Mouse (Mus musculus) liver, embryonic 12.5 days (tissue): ENCODE results near the gene Il4ra. TPM values are rescaled to one million over a fixed set of nuclear protein-coding genes. Genes with fewer than 3 reads are reported as not detected.

Experiments used
- ATAC-seq: fragments of 200-750 bp; cut with Nextera tagmentation; 2 replicates; pipeline ENCODE4 v1.8.0; 2017; ENCODE audit warnings: moderate number of reproducible peaks, mild to moderate bottlenecking, moderate library complexity
- H3K27ac ChIP-seq: fragments of 300-500 bp; sonication (generic); 2 replicates; pipeline ENCODE4 v1.5.1; 2016; ENCODE audit warnings: mild to moderate bottlenecking
- H3K27me3 ChIP-seq: fragments of 300-500 bp; sonication (generic); replicated peaks from 2 replicates; pipeline ENCODE4 v1.6.1; 2016; ENCODE audit warnings: mild to moderate bottlenecking, moderate library complexity
- H3K36me3 ChIP-seq: fragments of 300-500 bp; sonication (generic); 2 replicates; pipeline ENCODE4 v1.6.1; 2016; ENCODE audit warnings: mild to moderate bottlenecking, moderate library complexity
- H3K4me1 ChIP-seq: fragments of 300-500 bp; sonication (generic); 2 replicates; pipeline ENCODE4 v1.6.1; 2016
- H3K4me2 ChIP-seq: fragments of 300-500 bp; sonication (generic); 2 replicates; pipeline ENCODE4 v1.6.1; 2016; ENCODE audit warnings: mild to moderate bottlenecking, moderate library complexity
- H3K4me3 ChIP-seq: fragments of 300-500 bp; sonication (generic); 2 replicates; pipeline ENCODE4 v1.5.1; 2016; ENCODE audit warnings: mild to moderate bottlenecking, moderate library complexity
- H3K9ac ChIP-seq: fragments of 300-500 bp; sonication (generic); 2 replicates; pipeline ENCODE4 v1.6.1; 2016; ENCODE audit warnings: mild to moderate bottlenecking, moderate library complexity
- H3K9me3 ChIP-seq: fragments of 300-500 bp; sonication (generic); replicated peaks from 2 replicates; pipeline ENCODE4 v1.6.1; 2016; ENCODE audit warnings: mild to moderate bottlenecking, moderate library complexity
- WGBS: fragments of 180-500 bp; shearing (Covaris S2); methylation state at CpG from one replicate; pipeline ENCODE4 v1.1.7; 2016; ENCODE audit not compliant: insufficient replicate concordance; 5-methylcytosine and 5-hydroxymethylcytosine counted together
- polyA plus RNA-seq: library from polyadenylated mRNA; unstranded; fragments of >200 nt; fragmentation: Nextera tagmentation; extraction: Ambion mirVana; gene quantifications from 2 replicates; pipeline ENCODE4 v1.2.1, GENCODE M21; 2016

Il4ra gene
- polyA plus RNA-seq, 1 experiment from 2014 or later: 4.1 TPM

DNA sequence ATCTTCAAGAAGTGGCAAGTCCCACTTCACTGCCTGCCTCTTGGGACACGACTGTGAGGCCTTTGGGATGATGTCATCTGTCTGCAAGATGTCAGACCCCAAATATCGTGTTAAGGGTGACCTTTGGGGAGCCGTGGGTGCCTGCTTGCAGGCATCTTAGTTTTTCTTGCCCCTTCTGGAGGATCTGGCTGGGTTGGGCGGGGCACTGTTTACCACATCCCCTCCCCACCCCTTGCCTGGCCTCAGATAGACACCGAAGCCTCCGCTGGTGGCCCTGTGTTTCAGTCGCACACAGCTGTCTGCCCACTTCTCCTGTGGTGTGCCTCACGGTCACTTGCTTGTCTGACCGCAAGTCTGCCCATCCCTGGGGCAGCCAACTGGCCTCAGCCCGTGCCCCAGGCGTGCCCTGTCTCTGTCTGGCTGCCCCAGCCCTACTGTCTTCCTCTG is 51.3 kb downstream of the Il4ra start, which contains the start of gene Il21r:
Gene Il21r, plus strand, starts transcription at position 245 of the 447 bp plus-strand sequence.
- Histone ChIP-seq H3K36me3 (no peaks in the 10 kb centered on the region), H3K4me1 (peaks cover 22% of the 10 kb centered on the region), H3K4me2 (peak within 1 kb of the TSS; percentile 19; the same call in 1 of the 2 replicates), H3K27ac (no peak within 1 kb of the TSS), H3K9ac (no peak within 1 kb of the TSS), H3K4me3 (no peak within 1 kb of the TSS), H3K27me3 (peaks cover 14% of the 10 kb centered on the region; the same call in 1 of the 2 replicates), H3K9me3 (no peaks in the 10 kb centered on the region)
- WGBS: 23% methylated on average over 11 of the region's 11 CpGs
- peak; percentile 37; the same call in 1 of the 2 replicates for ATAC-seq

DNA sequence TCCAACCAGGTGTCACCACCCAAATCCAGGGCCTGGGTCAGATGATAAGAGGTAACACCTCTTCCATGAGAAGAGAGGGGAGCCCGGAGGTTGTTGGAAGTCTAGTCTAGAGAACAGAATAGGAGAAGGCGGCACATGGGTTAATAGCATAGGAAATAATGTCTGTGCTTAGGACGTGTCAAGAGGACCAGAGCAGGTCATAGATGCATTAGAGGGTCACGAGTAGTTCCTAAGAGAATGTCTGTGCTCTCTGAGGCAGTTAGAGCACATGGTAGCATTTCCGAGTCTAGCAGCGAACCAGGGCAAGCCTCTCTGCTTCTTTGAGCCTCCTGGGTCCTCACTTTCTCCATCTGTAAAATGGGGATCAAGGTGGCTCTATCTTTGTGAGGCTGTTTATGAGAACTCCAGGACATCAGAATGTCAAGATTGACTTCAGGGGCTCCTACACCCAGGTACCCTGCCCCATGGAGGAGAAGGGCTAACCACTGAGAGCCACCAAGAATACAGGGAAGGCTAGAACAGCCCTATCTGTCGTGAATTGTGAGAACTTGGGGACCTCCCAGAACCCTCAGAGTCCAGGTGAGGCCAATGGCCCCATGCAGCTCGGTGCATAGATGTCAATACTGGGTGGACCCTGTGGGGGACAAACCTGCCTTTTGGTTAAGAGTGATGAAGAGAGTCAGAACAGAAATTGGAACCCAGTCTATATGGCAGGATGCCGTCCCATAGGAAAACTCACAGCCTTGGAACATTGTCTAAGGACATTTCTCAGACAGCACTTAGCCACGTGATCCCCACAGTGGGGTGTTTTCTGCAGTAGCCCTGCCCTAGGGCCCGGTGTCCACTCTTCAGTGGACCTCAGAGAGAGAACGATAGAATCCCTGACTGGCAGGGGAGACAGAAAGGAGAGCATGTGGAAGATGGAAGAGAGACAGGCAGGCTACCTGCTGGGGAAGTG is 52.7 kb downstream of the Il4ra start:
- Histone ChIP-seq H3K9me3 (no peaks in the 10 kb centered on the region), H3K9ac (no peak overlapping the region), H3K4me2 (no peak overlapping the region), H3K36me3 (no peaks in the 10 kb centered on the region), H3K4me1 (peaks cover 22% of the 10 kb centered on the region), H3K27ac (no peak overlapping the region), H3K27me3 (peaks cover 14% of the 10 kb centered on the region; the same call in 1 of the 2 replicates), H3K4me3 (no peak overlapping the region)
- WGBS: 64% methylated on average over 12 of the region's 12 CpGs
- ATAC-seq: no peak

DNA sequence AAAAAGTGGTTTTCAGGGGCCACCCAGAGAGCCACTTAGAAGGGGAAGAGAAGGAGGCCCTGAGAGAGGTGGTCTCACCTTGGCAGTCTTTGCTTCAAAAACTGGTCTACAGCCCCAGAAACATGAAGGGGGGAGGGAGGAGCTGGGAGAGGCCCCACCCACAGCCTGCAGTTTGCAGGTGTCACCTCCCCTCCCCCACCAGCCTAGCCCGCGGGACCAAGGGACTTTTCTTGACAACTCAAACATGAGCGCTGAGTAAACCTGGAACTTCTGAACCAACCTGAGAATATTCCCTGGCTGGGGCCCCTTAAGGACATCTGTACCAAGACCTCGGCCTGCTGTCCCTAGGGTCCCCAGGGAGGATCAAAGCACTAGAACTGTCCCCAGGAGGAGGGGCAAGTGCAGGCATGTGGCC is 53.8 kb downstream of the Il4ra start:
- ATAC-seq: no peak
- WGBS: 43% methylated on average over 4 of the region's 4 CpGs
- Histone ChIP-seq H3K27me3 (peaks cover 11% of the 10 kb centered on the region; the same call in 1 of the 2 replicates), H3K27ac (no peak overlapping the region), H3K9ac (no peak overlapping the region), H3K4me3 (no peak overlapping the region), H3K9me3 (no peaks in the 10 kb centered on the region), H3K4me2 (no peak overlapping the region), H3K4me1 (peaks cover 18% of the 10 kb centered on the region), H3K36me3 (no peaks in the 10 kb centered on the region)

DNA sequence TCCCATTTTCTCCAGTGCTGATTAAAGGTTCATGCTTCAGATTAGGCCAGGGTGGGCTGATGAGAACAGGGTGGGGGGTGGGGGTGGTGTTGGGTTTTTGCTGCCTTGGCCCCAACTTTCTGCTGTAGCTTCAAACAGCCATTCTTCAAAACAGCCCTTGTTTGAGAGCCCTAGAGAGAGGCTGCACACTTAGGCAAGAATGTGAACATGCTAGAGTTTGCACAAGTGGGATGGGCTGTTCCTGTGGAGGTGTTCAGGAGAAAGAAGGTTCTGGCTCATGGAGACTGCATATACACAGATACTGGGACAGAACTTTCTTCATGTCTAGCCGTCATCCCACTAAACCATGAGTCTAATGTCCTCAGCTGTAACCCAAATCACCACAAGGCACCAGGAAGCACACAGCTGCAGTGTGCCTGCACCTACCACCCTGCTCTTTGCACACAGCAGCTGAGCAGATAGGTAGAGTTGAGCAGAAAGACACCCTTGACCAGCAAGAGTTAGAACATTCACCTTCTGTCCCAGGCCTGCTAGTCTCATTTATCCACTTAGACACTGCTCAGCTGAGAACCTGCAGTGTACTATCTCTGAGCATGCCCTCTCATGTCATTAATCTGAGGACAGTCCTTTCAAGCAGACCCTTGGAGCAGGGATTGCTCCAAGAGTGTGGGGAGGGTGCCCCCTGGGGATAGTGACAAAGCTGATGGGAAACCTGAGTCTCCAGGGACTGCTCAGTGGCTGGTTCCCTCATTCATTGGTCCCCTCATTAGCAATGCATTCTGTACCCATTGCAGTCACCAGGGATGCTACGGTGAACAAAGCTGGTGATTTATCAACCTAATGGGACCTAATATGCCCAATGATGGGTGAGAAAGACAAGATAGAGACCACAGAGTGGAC is 54.6 kb downstream of the Il4ra start:
- Histone ChIP-seq H3K9ac (no peak overlapping the region), H3K9me3 (no peaks in the 10 kb centered on the region), H3K36me3 (no peaks in the 10 kb centered on the region), H3K4me2 (no peak overlapping the region), H3K4me3 (no peak overlapping the region), H3K27ac (no peak overlapping the region), H3K4me1 (peaks cover 12% of the 10 kb centered on the region), H3K27me3 (peaks cover 11% of the 10 kb centered on the region; the same call in 1 of the 2 replicates)
- ATAC-seq: no peak
- WGBS: 69% methylated on average over 2 of the region's 2 CpGs

DNA sequence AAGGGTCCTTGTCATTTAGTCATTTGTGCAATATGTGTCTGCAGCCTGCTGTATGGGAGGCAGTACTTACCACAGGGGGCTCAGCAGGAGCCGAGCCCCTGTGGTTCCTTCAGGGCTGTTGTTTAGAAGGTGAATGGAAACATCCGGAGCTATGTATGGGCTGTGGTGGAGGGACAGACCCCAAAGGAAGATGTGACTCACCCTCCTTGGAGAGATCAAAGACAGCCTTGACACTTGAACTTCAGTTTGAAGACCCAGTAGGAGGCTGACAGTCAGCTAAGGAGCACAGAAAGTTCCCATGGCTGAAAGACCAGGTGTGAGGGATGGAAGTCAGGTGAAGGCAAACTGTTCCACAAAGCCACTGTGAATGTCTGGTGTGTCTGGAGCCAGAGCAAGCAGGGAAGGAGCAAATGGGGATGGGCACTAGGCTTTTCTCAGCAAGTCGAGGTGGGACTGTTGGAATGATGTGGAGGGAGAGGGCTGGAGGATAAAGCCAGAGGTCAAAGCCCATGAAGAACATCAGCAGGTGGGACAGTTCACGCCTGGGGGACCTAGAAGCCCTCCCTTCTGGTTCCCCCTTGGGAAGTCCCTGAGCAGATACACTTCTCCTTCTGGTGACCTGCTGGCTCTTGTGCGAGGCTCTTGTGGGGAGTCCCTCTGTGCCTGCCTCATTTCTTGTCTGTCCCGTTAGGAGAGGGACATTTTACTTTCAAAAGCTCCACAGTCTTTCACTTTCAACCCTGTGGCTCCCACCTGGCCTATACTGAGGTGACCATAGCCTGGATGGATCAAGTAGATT is 55.7 kb downstream of the Il4ra start:
- no peaks in the 10 kb centered on the region for H3K9me3 ChIP-seq
- peaks cover 11% of the 10 kb centered on the region; the same call in 1 of the 2 replicates for H3K27me3 ChIP-seq
- H3K4me3 ChIP-seq: no peak overlapping the region
- H3K9ac ChIP-seq: no peak overlapping the region
- H3K4me1 ChIP-seq: peaks cover 12% of the 10 kb centered on the region
- WGBS: 30% methylated on average over 6 of the region's 6 CpGs
- no peak overlapping the region for H3K4me2 ChIP-seq
- no peak overlapping the region for H3K27ac ChIP-seq
- no peak for ATAC-seq
- H3K36me3 ChIP-seq: no peaks in the 10 kb centered on the region

DNA sequence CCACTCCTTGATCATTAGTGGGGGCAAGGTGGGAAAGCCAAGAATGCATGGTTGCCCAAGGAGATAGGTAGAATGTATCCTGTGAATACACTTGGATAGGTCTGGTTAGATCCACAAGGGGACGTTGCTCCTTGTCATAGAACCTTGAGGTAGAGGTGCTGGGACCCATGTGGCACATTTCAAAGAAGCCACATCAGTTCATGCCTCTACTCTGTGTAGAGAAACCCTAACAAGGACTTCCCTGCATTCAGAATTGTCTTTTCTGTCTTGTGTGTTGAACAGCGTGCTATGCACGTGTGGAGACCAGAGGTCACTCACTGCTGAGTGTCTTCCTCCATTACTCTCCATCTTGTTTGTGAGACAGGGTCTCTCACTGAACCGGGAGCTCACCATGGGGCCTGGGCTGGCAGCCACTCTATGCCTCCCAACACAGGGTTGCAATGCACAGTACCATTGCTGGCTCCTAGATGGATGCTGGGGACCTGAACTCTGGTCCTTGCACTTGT is 56.3 kb downstream of the Il4ra start:
- WGBS: 65% methylated on average over 4 of the region's 4 CpGs
- Histone ChIP-seq H3K4me1 (peaks cover 9% of the 10 kb centered on the region), H3K27me3 (peaks cover 9% of the 10 kb centered on the region; the same call in 1 of the 2 replicates), H3K4me2 (no peak overlapping the region), H3K4me3 (no peak overlapping the region), H3K9ac (no peak overlapping the region), H3K9me3 (no peaks in the 10 kb centered on the region), H3K27ac (no peak overlapping the region), H3K36me3 (no peaks in the 10 kb centered on the region)
- no peak for ATAC-seq

DNA sequence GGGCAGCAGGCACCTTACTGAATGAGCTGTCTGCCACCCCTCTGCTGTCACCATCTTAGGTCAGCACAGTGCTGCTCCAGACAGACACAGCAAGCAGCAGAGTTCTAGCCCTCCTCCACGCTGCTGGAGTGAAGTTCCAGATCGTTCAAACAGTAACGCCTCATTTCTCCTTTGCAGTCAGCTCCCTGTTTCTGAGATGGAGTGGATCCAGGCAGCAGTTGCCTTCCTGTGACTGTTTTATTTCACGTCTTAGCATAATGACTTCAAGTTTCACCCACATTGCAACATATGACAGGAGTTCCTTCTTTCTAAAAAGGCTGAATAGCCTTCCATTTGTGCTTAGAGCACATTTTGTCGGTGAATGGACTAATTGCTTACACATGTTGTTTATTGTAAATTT is 61.7 kb downstream of the Il4ra start:
- Histone ChIP-seq H3K4me3 (no peak overlapping the region), H3K9me3 (no peaks in the 10 kb centered on the region), H3K36me3 (no peaks in the 10 kb centered on the region), H3K4me2 (no peak overlapping the region), H3K27me3 (no peaks in the 10 kb centered on the region), H3K27ac (no peak overlapping the region), H3K9ac (no peak overlapping the region), H3K4me1 (no peaks in the 10 kb centered on the region)
- 58% methylated on average over 5 of the region's 5 CpGs for WGBS
- ATAC-seq: no peak

DNA sequence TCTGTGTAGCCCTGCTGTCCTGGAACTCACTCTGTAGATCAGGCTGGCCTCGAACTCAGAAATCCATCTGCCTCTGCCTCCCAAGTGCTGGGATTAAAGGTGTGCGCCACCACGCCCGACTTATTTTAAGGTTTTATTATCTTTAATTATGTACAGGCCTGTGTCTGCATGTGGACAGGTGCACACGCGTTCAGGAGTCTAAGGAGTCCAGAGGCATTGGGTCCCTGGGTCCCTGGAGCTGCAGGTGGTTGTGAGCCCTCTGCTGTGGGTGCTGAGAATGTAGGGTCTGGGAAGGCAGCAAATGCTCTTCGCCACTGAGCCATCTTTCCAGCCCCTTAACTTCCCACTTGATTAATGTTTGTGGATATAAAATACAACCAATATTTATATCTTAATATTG is 63.5 kb downstream of the Il4ra start:
- Histone ChIP-seq H3K9ac (no peak overlapping the region), H3K9me3 (no peaks in the 10 kb centered on the region), H3K27ac (no peak overlapping the region), H3K4me3 (no peak overlapping the region), H3K36me3 (no peaks in the 10 kb centered on the region), H3K4me2 (no peak overlapping the region), H3K27me3 (no peaks in the 10 kb centered on the region), H3K4me1 (no peaks in the 10 kb centered on the region)
- ATAC-seq: no peak
- WGBS: 74% methylated on average over 7 of the region's 7 CpGs

DNA sequence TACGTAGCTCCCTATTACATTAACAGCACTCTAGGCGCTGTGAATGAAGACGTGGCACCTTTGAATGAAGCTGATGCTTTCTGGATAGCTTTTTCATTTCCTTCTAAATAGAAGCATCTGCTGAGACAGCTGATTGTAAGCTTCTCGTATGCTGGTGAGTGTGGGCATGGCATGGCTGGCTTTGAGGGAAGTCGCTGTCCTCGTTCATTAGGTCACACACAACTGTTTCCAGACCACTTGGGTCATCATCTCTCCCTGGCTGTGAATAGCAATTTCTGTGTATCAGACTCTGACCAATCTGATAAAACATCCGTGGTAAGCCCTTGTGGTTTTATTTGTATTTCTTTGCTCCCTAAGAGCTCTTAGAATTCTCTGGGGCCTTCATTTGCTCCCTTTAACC is 66.1 kb downstream of the Il4ra start:
- no peaks in the 10 kb centered on the region for H3K4me1 ChIP-seq
- no peaks in the 10 kb centered on the region for H3K36me3 ChIP-seq
- no peak overlapping the region for H3K9ac ChIP-seq
- H3K4me3 ChIP-seq: no peak overlapping the region
- H3K27ac ChIP-seq: no peak overlapping the region
- no peaks in the 10 kb centered on the region for H3K27me3 ChIP-seq
- H3K4me2 ChIP-seq: no peak overlapping the region
- 60% methylated on average over 7 of the region's 7 CpGs for WGBS
- no peak for ATAC-seq
- H3K9me3 ChIP-seq: no peaks in the 10 kb centered on the region

DNA sequence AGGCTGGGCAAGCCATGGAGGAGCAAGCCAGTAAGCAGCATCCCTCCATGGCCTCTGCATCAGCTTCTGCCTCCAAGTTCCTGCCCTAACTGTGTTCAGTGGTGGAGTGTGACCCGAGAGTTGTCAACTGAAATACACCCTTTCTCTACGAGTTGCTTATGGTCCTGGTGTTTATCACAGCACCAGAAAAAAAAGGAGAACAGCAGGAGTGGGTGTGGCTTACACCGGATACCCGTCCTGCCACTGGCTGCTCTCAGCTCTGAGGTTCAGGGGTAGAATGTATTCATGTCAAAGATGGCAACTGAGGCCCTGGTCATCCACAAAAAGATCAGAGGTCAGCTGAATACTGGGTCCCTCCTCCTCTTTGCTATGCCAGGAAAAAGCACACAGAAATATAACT is 68.2 kb downstream of the Il4ra start:
- H3K27ac ChIP-seq: no peak overlapping the region
- no peak overlapping the region for H3K4me3 ChIP-seq
- H3K36me3 ChIP-seq: no peaks in the 10 kb centered on the region
- ATAC-seq: no peak
- no peak overlapping the region for H3K4me2 ChIP-seq
- no peak overlapping the region for H3K9ac ChIP-seq
- 32% methylated on average over 4 of the region's 4 CpGs for WGBS
- H3K4me1 ChIP-seq: no peaks in the 10 kb centered on the region
- H3K9me3 ChIP-seq: no peaks in the 10 kb centered on the region
- H3K27me3 ChIP-seq: no peaks in the 10 kb centered on the region
